Mouse (Mus musculus) neural tube, embryonic 14.5 days (tissue): Measurements from ENCODE around the gene Apbb2. TPM values are rescaled to one million over a fixed set of nuclear protein-coding genes. Genes with fewer than 3 reads are reported as not detected.
A peak's percentile ranks its signal among the peaks of the same experiment; 100 is the strongest.

ENCODE experiments used
- ATAC-seq: fragments of 200-750 bp; cut with Nextera tagmentation; 2 replicates; pipeline ENCODE4 v1.8.0; 2017; ENCODE audit warnings: low read depth, mild to moderate bottlenecking, moderate TSS enrichment, moderate library complexity
- H3K27ac ChIP-seq: fragments of 300-500 bp; sonication (generic); 2 replicates; pipeline ENCODE4 v1.5.1; 2014; ENCODE audit warnings: low read depth, mild to moderate bottlenecking, control low read depth, low read length, moderate library complexity, mixed read lengths
- H3K27me3 ChIP-seq: fragments of 300-500 bp; sonication (generic); 2 replicates; pipeline ENCODE4 v1.6.1; 2014; ENCODE audit warnings: low read length; ENCODE audit not compliant: control insufficient read depth, insufficient read depth
- H3K36me3 ChIP-seq: fragments of 300-500 bp; sonication (generic); 2 replicates; pipeline ENCODE4 v1.6.1; 2014; ENCODE audit warnings: low read length, mixed read lengths; ENCODE audit not compliant: control insufficient read depth, insufficient read depth
- H3K4me1 ChIP-seq: fragments of 300-500 bp; sonication (generic); 2 replicates; pipeline ENCODE4 v1.6.1; 2014; ENCODE audit warnings: low read length; ENCODE audit not compliant: control insufficient read depth, insufficient read depth
- H3K4me2 ChIP-seq: fragments of 300-500 bp; sonication (generic); 2 replicates; pipeline ENCODE4 v1.6.1; 2014; ENCODE audit warnings: mild to moderate bottlenecking, low read depth, low read length, control low read depth
- H3K4me3 ChIP-seq: fragments of 300-500 bp; sonication (generic); 2 replicates; pipeline ENCODE4 v1.5.1; 2014; ENCODE audit warnings: low read depth, low read length, control low read depth, mixed read lengths
- H3K9ac ChIP-seq: fragments of 300-500 bp; sonication (generic); replicated peaks from 2 replicates; pipeline ENCODE4 v1.6.1; 2014; ENCODE audit warnings: low read depth, mild to moderate bottlenecking, control low read depth, low read length, mixed read lengths
- H3K9me3 ChIP-seq: fragments of 300-500 bp; sonication (generic); 2 replicates; pipeline ENCODE4 v1.6.1; 2016; ENCODE audit warnings: low read length; ENCODE audit not compliant: control insufficient read depth
- WGBS: fragments of 180-500 bp; shearing (Covaris S2); extraction: QIAGEN DNeasy Blood & Tissue Kit; methylation state at CpG from one replicate; pipeline ENCODE4 v1.1.7; 2014; 5-methylcytosine and 5-hydroxymethylcytosine counted together
- polyA plus RNA-seq: library from polyadenylated mRNA; unstranded; fragments of >200 nt; fragmentation: Nextera tagmentation; extraction: Ambion mirVana; gene quantifications from 2 replicates; pipeline ENCODE4 v1.2.1, GENCODE M21; 2014

Apbb2 gene
- polyA plus RNA-seq, 1 experiment from 2014 or later, result 132 TPM

DNA sequence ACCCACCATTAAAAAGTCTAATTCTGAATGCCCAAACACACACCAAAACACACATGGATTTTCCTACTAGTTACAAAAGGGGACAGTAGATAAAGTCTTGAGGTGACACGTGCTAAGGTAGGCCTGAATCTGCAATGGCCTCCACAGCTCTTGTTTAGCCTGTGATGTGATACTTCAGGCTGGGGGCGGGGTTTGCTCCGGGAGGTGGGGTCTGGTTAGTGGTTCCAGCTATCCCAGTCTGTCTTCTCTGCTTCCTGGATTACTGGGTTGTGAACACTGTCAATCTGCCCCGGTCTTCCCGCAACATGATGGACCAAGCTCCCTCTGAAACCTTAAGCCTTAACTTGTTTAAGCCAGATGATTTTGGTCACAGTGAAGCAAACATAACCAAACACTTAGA, 210.0 kb downstream of the Apbb2 start:
- Histone ChIP-seq H3K9ac (no peak overlapping the region), H3K4me3 (no peak overlapping the region), H3K27me3 (no peaks in the 10 kb centered on the region), H3K27ac (no peak overlapping the region), H3K4me1 (no peaks in the 10 kb centered on the region), H3K4me2 (no peak overlapping the region), H3K9me3 (no peaks in the 10 kb centered on the region), H3K36me3 (no peaks in the 10 kb centered on the region)
- no peak for ATAC-seq
- 83% methylated on average over 5 of the region's 5 CpGs for WGBS

DNA sequence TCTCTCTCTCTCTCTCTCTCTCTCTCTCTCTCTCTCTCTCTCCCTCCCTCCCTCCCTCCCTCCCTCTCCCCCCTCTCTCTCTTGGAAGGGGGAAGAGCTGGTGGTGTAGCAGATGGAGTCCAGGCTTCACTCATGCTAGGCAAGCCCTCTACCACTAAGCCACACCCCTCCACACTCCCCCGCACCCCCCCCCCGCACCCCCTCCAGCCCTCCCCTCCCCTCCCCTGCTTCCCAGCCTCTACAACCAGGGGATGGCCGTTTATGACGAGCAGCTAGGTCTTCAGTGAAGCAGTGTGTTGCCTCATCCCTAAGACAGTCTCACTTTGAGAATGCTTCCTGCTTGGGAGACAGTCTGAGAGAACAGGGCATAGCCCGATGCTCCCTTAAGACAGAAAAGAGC, 210.6 kb downstream of the Apbb2 start:
- ATAC-seq, result peak; percentile 46; the same call in 1 of the 2 replicates
- H3K9me3 ChIP-seq, result no peaks in the 10 kb centered on the region
- H3K36me3 ChIP-seq, result no peaks in the 10 kb centered on the region
- 35% methylated on average over 4 of the region's 5 CpGs for WGBS
- H3K4me3 ChIP-seq, result no peak overlapping the region
- no peaks in the 10 kb centered on the region for H3K4me1 ChIP-seq
- H3K27ac ChIP-seq, result no peak overlapping the region
- no peak overlapping the region for H3K4me2 ChIP-seq
- no peaks in the 10 kb centered on the region for H3K27me3 ChIP-seq
- no peak overlapping the region for H3K9ac ChIP-seq

DNA sequence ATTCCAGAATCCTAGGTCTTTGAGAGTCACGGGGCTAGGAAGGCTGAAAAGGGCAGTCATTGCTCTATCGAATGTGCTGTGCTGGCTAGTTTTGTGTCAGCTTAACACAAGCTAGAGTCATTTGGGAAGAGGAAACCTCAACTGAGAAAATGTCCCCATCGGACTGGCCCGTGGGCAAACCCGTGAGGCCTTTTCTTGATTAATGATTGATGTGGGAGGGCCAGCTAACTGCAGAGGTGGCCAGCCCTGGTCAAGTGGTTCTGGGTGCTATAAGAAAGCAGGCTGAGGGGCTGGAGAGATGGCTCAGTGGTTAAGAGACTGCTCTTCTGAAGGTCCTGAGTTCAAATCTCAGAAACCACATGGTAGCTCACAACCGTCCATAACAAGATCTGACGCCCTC, 212.2 kb downstream of the Apbb2 start:
- Histone ChIP-seq H3K9ac (no peak overlapping the region), H3K4me1 (no peaks in the 10 kb centered on the region), H3K27me3 (no peaks in the 10 kb centered on the region), H3K9me3 (no peaks in the 10 kb centered on the region), H3K4me3 (no peak overlapping the region), H3K27ac (no peak overlapping the region), H3K36me3 (no peaks in the 10 kb centered on the region), H3K4me2 (no peak overlapping the region)
- ATAC-seq, result no peak
- WGBS, result 91% methylated on average over 7 of the region's 7 CpGs

DNA sequence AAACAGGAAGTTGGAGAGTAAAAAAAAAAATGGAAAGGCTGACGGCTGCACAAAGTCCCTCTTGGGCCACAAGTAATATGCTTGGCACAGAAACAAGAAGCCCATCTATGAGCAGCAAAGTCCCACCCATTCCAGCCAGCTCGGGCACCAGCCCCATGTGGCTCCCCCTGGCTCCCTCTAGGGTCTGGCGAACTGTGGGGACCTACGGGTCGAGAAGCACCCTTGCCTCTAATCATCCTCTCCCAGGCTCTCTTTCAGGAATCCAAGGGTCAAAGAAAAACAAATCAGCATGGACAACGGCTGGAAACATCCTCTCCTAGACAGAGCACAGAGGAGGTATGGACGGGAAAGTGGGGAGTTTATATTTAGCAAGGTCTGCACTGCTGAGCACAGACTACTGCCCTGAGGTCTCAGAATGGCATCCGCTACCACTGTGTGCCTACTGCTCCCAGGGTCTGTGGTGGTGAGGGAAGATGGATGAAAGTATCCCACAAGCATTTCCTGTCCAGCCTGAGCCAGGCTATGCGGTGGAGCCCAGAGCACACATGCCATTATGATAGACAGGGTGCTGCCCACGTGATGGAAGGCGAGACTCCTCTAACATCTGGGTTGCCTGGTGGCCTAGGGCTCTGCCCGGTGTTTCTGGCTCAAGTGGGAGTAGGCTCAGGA, 212.7 kb downstream of the Apbb2 start:
- Histone ChIP-seq H3K4me2 (no peak overlapping the region), H3K36me3 (no peaks in the 10 kb centered on the region), H3K27ac (no peak overlapping the region), H3K4me1 (no peaks in the 10 kb centered on the region), H3K9me3 (no peaks in the 10 kb centered on the region), H3K9ac (no peak overlapping the region), H3K27me3 (no peaks in the 10 kb centered on the region), H3K4me3 (no peak overlapping the region)
- WGBS, result 81% methylated on average over 12 of the region's 12 CpGs
- peak; percentile 24; the same call in 1 of the 2 replicates for ATAC-seq

DNA sequence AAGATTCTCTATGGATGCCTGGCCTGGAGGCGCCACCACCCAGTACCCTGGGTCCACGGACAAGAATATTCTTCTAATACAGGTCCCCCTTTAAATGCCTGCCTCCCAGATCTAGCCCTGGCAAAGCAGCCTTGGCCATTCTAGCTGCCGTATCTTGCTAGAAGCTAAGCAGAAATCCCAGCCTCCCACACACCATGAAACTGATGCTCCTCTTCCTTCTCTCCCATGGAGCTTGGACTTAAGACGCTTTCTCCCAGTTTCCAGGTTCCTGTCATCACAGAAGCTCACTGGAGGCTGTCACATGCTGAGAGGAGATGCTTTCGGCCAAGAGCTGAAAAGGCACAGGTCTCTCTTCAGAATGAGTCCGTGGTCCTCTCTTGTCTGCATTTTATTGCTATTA, 213.3 kb downstream of the Apbb2 start:
- Histone ChIP-seq H3K9ac (no peak overlapping the region), H3K36me3 (no peaks in the 10 kb centered on the region), H3K4me3 (no peak overlapping the region), H3K9me3 (no peaks in the 10 kb centered on the region), H3K27ac (no peak overlapping the region), H3K4me1 (no peaks in the 10 kb centered on the region), H3K4me2 (no peak overlapping the region), H3K27me3 (no peaks in the 10 kb centered on the region)
- no peak for ATAC-seq
- 88% methylated on average over 6 of the region's 6 CpGs for WGBS

DNA sequence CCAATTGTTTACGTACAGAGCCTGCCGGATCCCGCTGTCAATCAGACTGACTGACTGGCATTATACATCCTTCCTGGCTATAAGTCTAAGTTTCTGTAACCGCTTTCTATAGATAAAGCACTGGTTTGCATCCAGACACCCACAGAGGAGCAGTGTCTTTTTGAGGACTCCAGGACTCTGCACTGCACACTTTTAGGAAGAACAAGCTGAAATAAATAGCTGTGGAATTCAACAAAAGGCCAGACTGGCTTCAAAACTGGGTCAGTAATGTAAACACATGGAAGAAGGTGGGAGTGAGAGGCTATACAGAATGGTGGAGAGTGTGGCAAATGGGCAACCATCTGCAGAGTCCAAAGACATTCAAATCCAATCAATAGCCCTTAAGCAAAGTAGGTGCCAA, 218.0 kb downstream of the Apbb2 start:
- Histone ChIP-seq H3K9ac (no peak overlapping the region), H3K4me1 (peaks cover 10% of the 10 kb centered on the region; the same call in 1 of the 2 replicates), H3K4me2 (no peak overlapping the region), H3K9me3 (no peaks in the 10 kb centered on the region), H3K36me3 (no peaks in the 10 kb centered on the region), H3K27ac (no peak overlapping the region; the same call in 1 of the 2 replicates), H3K27me3 (no peaks in the 10 kb centered on the region), H3K4me3 (no peak overlapping the region)
- no peak for ATAC-seq
- 88% methylated on average over 4 of the region's 4 CpGs for WGBS

DNA sequence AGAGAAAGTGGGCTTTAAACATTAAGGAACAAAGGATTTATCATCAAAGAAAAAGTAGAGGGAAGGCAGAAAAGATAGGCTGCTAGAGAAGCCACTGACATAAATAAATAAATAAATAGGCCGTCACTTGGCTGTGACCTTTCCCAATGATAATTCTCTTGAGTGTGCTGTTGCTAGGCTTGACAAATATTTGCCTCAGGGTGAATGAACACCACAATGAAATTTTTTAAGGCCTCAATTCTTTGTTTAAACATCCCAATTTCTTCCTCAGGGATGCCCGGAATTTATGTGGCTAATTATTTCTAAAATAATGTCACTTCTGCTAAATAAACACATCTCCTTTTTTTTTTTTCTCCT, 219.3 kb downstream of the Apbb2 start:
- Histone ChIP-seq H3K36me3 (no peaks in the 10 kb centered on the region), H3K4me1 (peaks cover 10% of the 10 kb centered on the region; the same call in 1 of the 2 replicates), H3K4me3 (no peak overlapping the region), H3K27ac (no peak overlapping the region), H3K9me3 (no peaks in the 10 kb centered on the region), H3K4me2 (no peak overlapping the region), H3K27me3 (no peaks in the 10 kb centered on the region), H3K9ac (no peak overlapping the region)
- no peak for ATAC-seq
- WGBS, result 39% methylated on average over 2 of the region's 2 CpGs

DNA sequence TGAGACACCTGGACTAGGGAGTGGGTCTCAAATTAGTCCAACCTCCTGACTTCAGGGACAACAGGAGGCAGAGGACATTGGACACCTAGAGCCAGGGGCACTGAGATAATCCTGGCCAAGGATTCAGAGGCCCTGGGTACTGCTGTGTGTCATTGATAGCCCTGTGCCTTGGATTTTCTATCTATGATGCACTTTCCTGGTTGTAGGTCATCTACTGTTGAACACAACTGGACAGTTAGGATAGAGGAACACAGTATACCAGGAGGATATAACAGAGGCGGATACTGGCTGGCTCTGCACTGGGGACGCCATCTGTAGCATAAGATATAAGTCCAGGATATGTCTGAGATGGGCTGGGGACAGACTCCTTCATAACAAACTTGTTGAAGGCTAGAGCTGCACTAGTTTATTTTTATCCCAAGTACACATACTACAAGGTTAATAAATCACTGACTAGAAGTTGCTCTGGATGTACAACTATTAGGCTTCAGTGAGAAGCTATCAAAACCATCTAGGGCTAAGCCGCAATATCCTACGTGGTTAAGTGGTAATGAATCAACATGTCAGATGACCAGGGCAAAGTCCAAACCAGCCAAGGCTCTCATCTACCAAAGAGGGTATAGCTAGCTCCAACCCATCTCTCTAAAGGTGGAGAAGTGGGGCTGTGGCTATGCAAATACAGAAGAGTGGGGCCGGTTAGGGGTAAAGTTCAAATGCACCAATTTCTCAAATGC, 219.9 kb downstream of the Apbb2 start:
- Histone ChIP-seq H3K4me3 (no peak overlapping the region), H3K4me2 (no peak overlapping the region), H3K4me1 (peaks cover 10% of the 10 kb centered on the region; the same call in 1 of the 2 replicates), H3K9me3 (no peaks in the 10 kb centered on the region), H3K36me3 (no peaks in the 10 kb centered on the region), H3K9ac (no peak overlapping the region), H3K27me3 (no peaks in the 10 kb centered on the region), H3K27ac (no peak overlapping the region)
- WGBS, result 82% methylated on average over 5 of the region's 5 CpGs
- ATAC-seq, result peak; percentile 22; the same call in 1 of the 2 replicates

DNA sequence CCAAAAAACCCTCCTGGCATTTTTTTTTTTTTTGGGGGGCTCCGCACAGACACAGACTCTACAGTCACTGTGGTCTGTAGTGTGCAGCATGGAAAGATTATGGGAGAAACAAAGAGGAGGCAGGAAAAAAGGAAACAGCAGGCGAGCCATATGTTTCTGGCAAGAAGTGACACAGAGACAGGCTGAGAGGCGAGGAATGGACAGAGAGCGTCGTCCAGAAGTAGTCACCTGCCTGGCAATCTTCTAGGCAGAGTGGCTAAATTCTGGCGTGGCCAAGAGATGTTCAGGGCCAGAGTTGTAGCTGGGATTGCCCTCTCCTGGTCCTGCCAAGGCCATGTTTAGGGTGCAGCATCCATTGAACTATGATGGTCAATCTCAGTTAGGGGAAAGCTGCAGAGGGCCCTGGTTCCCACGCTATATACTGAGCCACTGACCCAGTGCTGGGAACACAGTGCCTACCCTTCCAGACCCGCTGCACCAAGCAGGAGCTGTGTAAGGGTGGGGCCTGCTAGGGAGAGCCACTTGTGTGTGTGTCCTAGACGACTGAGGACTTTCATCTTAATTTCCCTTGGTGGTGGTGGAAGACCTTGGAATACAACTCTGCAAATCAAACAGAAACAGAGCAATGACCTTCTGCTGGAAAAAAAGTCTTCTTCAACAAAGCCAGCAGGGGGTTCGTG, 224.7 kb downstream of the Apbb2 start:
- peaks cover 6% of the 10 kb centered on the region; the same call in 1 of the 2 replicates for H3K4me1 ChIP-seq
- 74% methylated on average over 10 of the region's 10 CpGs for WGBS
- H3K36me3 ChIP-seq, result no peaks in the 10 kb centered on the region
- no peaks in the 10 kb centered on the region for H3K27me3 ChIP-seq
- no peak for ATAC-seq
- H3K9ac ChIP-seq, result no peak overlapping the region
- no peaks in the 10 kb centered on the region for H3K9me3 ChIP-seq
- no peak overlapping the region for H3K27ac ChIP-seq
- H3K4me2 ChIP-seq, result no peak overlapping the region
- no peak overlapping the region for H3K4me3 ChIP-seq
